Mouse (Mus musculus): ENCODE data around the gene Cct8.

- TF ChIP-seq CTCF (IDR thresholded peaks at IDR 0.05; ENCODE audit: extremely low read depth, insufficient read depth, insufficient read length, insufficient replicate concordance) (no peak), POLR2A (IDR thresholded peaks at IDR 0.05; ENCODE audit: low read depth, low read length) (no peak)
Observed at GRCm38 (mm10) chr16:87494955-87495655, 568 bp downstream of the Cct8 start.
